9 mouse cellular contexts compared by ENCODE assay signal in genomic region chr4:86823169-86823568, GRCm38 (mm10). TPM values are rescaled to one million over a fixed set of nuclear protein-coding genes. Genes with fewer than 3 reads are reported as not detected.
A peak's percentile ranks its signal among the peaks of the same experiment; 100 is the strongest.
DNase-seq lines count a peak whose midpoint lies in the region; ATAC-seq and TF ChIP-seq lines count a peak whose summit lies in the region.
"Had no signal": no experiment of that assay in that cellular context is flagged by ENCODE, and none has a peak within 500 bp of the region (broad histone marks: within the 10 kb centered on the region; RNA-seq: fewer than 3 reads in every experiment).

No protein-coding gene starts in this region.

- no peaks in the 10 kb centered on the region for H3K9me3 ChIP-seq in G1E (replicated peaks)
- H3K9me3 ChIP-seq: neural tube, embryonic 13.5 days had no signal

- H3K36me3 ChIP-seq in G1E (replicated peaks), result peaks cover 69% of the 10 kb centered on the region

- H3K4me1 ChIP-seq in G1E (ENCODE audit: insufficient read depth, low read depth, low read length), result no peaks in the 10 kb centered on the region
- H3K4me1 ChIP-seq: neural tube, embryonic 13.5 days had no signal

- H3K27me3 ChIP-seq in G1E (ENCODE audit: insufficient read depth, low read length), result no peaks in the 10 kb centered on the region
- H3K27me3 ChIP-seq: neural tube, embryonic 13.5 days had no signal

- no peak overlapping the region for H3K4me3 ChIP-seq in G1E (ENCODE audit: low read depth, low read length)
- H3K4me3 ChIP-seq in layer of hippocampus, adult 2 months, result no peak overlapping the region
- H3K4me3 ChIP-seq: neural tube, embryonic 13.5 days had no signal

- no peak for ATAC-seq in G1E (ENCODE audit: extremely low read depth, insufficient number of reproducible peaks, low FRiP score, poor library complexity, severe bottlenecking)
- ATAC-seq in frontal cortex, adult (ENCODE audit: low TSS enrichment), result 0 out of 2 replicates have a peak, but pooled peaks have one; percentile 36

- DNase-seq in left cerebral cortex, adult 11 months (ENCODE audit: low spot score), result peak; percentile 43
- no peak for DNase-seq in left cerebral cortex, adult 8-10 months (ENCODE audit: low spot score in 2 of 2)
- no peak for DNase-seq in G1E (ENCODE audit: low spot score)
- DNase-seq in brain, adult 2 months (ENCODE audit: low read depth, low spot score), result peak; percentile 71
- peak in 1 of 2 experiments; percentile 22 for DNase-seq in layer of hippocampus, adult 2 months (ENCODE audit: low spot score in 2 of 2)
- DNase-seq in mesoderm, embryonic 11.5 days (ENCODE audit: low read depth, low spot score), result peak; percentile 68
- peak; percentile 74 for DNase-seq in thymus, postnatal 4 days

- TF ChIP-seq CTCF in G1E (IDR thresholded peaks at IDR 0.05; ENCODE audit: low read depth, low read length), result peak; percentile 49; the same call in 1 of the 2 replicates
- peak; percentile 84 for TF ChIP-seq CTCF in layer of hippocampus, adult 2 months (conservative IDR thresholded peaks at IDR 0.05)

- H3K27ac ChIP-seq in layer of hippocampus, adult 2 months, result no peak overlapping the region
- H3K27ac ChIP-seq: neural tube, embryonic 13.5 days had no signal

RNA-seq across cellular contexts. Expression of gene Rps6, which starts 34.0 kb away (rescaled TPM):
- total RNA-seq in left cerebral cortex, adult 8-10 months (2022), result 100 to 1,000 TPM; 447 to 482 (median 465) TPM
- 3,999 and 4,209 TPM in 2 replicates for total RNA-seq in G1E (2014; fragmentation: Nextera tagmentation)
- 1,434 and 1,493 TPM in 2 replicates for total RNA-seq in G1E (2017)
- 562 and 607 TPM in 2 replicates for polyA plus RNA-seq in G1E (2012)
- 100 to 1,000 TPM; 437 to 445 TPM for total RNA-seq in layer of hippocampus, adult 2 months (2021)

RNA-seq across cellular contexts. Expression of gene Acer2, which starts 51.0 kb away (rescaled TPM):
- 10 to 100 TPM in 2 of 4 experiments, 1 to 10 TPM in 2; 6.5 to 11.5 (median 9.3) TPM for total RNA-seq in left cerebral cortex, adult 8-10 months (2022)
- not detected in 2 replicates for total RNA-seq in G1E (2014; fragmentation: Nextera tagmentation)
- 0.22 TPM in 1 of 2 replicates, not detected in the other for total RNA-seq in G1E (2017)
- not detected in 2 replicates for polyA plus RNA-seq in G1E (2012)
- 1 to 10 TPM; 5.1 TPM for total RNA-seq in layer of hippocampus, adult 2 months (2021)

Comparison
In these comparisons a context has a peak if more than half of its experiments do, and no peak if none do; other contexts are left out.
1. DNase-seq: peak in left cerebral cortex, adult 11 months (single experiment), brain, adult 2 months (single experiment), mesoderm, embryonic 11.5 days (single experiment) and thymus, postnatal 4 days (single experiment); none in left cerebral cortex, adult 8-10 months (0 of 2) and G1E (single experiment).
2. RNA of gene Acer2, which starts 51.0 kb away (total RNA-seq): 6.5 to 11.5 TPM in left cerebral cortex, adult 8-10 months and 5.1 TPM in layer of hippocampus, adult 2 months; 0.22 TPM in G1E; every median in the first group is over 4 times any median in the second.